Mouse (Mus musculus) embryonic stem cell, embryonic (primary cell): ENCODE results near the gene Hecw1.
"Not testable (repeated sequence)": the region's sequence is repeated elsewhere in the genome, so short reads cannot be mapped to it uniquely, and the experiment has no call there.

Experiments used
- CTCF ChIA-PET, 4 experiments: fragments of 300-600 bp in 2 of 4; fragments of 350-600 bp in 2 of 4; sonication (Branson Sonifier 250); formaldehyde crosslinking; loops; one replicate each; lab custom pipeline; 2022; ENCODE audit warnings: inconsistent platforms in 2 of 4; lab: Charles Lee
- POLR2A ChIA-PET, 4 experiments: fragments of 300-600 bp in 2 of 4; fragments of 350-600 bp in 2 of 4; sonication (Branson Sonifier 250); formaldehyde crosslinking; loops; one replicate each; lab custom pipeline; 2022; ENCODE audit warnings: antibody characterized with exemption in 4 of 4, inconsistent platforms in 1 of 4; lab: Charles Lee

Gene Hecw1

DNA sequence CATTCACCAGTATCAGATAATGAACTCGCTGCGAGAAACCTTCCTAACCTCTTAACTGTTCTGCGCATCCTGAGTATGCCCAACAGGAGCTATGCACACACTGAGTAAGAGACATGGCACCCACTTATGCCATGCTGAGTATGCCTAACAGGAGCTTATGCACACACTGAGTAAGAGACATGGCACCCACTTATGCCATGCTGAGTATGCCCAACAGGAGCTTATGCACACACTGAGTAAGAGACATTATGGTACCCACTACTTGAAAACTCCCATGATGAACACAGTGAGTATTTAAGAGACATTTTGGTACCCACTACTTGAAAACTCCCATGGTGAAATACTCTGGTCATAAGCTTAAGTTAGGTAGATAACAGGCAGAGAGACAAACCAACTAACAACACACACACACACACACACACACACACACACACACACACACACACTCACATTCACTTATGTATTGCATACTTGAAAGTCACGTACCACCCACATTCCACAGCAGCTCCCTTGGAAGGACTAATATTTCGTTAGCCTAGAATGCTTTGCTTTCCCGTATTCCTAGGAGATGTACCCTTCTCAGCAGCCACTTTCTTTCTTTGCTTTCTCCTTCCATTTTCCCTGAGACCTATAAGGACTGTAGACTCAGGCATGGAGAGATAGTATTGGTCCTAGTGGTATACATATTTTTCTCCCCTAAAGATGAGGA is 94.0 kb downstream of the Hecw1 start:
- POLR2A ChIA-PET: no interaction called here

DNA sequence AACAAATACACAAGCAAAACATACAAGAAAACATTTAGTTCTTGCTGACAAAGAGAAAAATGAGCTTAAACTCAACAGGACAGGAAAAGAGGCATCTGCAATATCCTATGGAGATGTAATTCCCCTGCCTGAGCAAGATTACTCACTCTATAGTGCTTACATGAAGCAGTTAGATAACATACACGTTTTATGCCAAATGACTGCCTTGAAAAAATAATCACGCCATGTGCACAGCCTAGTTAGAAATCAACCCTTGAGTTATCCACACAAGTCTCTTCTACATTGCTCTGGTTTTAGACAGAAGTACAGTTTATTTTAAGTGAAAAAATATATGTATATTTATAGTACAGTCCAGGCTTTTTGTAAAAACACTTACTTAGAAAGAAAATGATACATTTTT is 98.2 kb downstream of the Hecw1 start:
- POLR2A ChIA-PET: no interaction called here
- CTCF ChIA-PET: no interaction called here

More for the DNA sequence above, 94.0 kb downstream of the Hecw1 start:
- CTCF ChIA-PET: no interaction called here

GRCm38 (mm10) chr13:14413405-14413804 is 109.6 kb downstream of the Hecw1 start:
- ChIA-PET CTCF (no interaction called here), POLR2A (no interaction called here)

DNA sequence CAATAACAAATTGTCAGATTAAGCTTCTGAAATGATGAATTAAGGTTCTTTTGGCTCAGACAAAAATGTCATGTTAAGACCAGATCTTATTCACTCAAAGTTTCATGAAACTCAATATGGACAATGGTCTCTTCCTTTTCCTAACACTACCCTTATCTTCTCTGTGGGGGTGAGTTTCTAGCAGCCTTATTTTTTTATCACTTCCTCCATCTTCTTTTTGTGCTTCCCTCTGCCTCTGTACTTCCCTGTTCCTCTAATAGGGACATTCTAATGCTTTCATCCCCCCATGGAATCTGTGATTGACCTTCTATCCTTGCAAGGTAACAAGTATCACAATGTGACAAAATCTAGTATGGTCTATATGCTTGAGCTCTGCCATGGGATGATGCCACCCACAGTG is 148.6 kb downstream of the Hecw1 start:
- POLR2A ChIA-PET: interaction anchor here in 1 of 4 experiments (0.6 kb wide), 1 partner anchor 255 kb away, joined by 3 read pairs; the partner anchor contains the start of gene AW209491
- CTCF ChIA-PET: no interaction called here

DNA sequence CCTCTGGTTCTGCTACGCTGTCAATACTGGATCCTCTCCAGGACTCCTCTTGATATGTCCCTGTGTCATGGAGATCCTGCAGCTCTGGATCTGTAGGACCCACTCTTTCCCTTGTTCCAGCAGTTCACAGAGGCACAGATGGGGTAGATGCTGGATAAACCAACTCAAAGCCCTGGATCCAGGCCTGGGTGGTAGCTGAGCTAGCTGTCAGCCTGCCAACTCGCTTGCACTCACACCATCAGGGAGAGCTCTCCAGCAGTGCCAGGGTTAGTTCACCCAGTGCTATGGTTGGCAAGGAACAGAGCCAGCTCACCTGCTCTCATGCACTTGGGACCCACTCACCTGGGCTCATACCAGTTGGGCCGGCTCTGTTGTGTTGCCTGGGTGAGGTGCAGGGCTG is 157.5 kb downstream of the Hecw1 start:
- CTCF ChIA-PET: no interaction called here

GRCm38 (mm10) chr13:14327252-14327651 is 195.8 kb downstream of the Hecw1 start:
- ChIA-PET CTCF (no interaction called here), POLR2A (no interaction called here)

More for the DNA sequence above, 157.5 kb downstream of the Hecw1 start:
- POLR2A ChIA-PET: no interaction called here

DNA sequence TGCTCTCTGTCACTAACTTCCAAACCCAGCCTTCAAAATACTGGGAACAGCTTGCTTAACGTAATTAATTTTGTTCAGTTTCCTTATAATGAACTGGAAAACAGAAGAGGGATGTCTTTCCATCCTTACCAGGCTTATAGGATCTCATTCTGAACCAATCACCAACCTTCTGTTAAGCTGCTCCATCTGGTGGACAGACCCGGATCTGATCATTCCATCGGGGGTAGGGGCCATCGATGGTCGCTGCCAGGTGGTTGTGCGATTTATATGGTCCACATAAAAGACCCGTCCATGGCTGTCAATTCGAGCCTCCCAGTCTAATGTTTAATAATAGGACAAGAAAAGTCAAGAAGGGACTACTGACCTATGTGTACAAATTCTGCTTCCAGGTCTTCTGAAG is 216.4 kb downstream of the Hecw1 start:
- ChIA-PET CTCF (interaction anchor here in 1 of 4 experiments (1.3 to 1.5 kb wide), 2 partner anchors 10 to 164 kb away, joined by 3 to 4 read pairs; no protein-coding TSS in a partner anchor), POLR2A (interaction anchor here in 1 of 4 experiments (1.1 kb wide), 1 partner anchor 18 kb away, joined by 3 read pairs; no protein-coding TSS in a partner anchor)

GRCm38 (mm10) chr13:14304103-14304502 is 218.9 kb downstream of the Hecw1 start:
- ChIA-PET POLR2A (no interaction called here), CTCF (interaction anchor here in 1 of 4 experiments (0.9 kb wide), 1 partner anchor 415 kb away, joined by 4 read pairs; no protein-coding TSS in a partner anchor)

GRCm38 (mm10) chr13:14302921-14303320 is 220.1 kb downstream of the Hecw1 start:
- POLR2A ChIA-PET: no interaction called here

DNA sequence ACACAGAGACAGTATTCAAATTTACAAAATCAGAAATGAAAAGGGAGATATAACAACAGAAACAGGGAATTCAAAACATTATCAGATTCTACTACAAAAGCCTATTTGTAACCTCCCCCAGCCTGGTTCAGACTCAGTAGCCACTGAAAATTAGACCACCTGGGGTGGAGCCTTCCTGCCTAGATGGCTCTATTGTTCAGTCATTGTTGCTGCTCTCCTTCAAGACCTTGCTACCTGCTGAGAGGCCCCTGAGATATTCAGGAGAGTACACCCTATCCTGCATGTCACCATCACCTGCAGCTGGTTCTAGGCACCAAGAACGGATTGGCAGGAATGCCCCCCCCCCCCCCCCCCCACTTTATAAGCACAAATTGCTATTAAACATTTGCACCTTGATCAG is 233.0 kb downstream of the Hecw1 start:
- POLR2A ChIA-PET: interaction anchor here in 2 of 4 experiments (0.6 to 1.7 kb wide), 4 partner anchors 17 to 142 kb away, joined by 3 to 15 read pairs (median 3); no protein-coding TSS in a partner anchor
- CTCF ChIA-PET: interaction anchor here in 1 of 4 experiments (0.6 kb wide), 1 partner anchor 699 kb away, joined by 3 read pairs; no protein-coding TSS in a partner anchor

More at GRCm38 (mm10) chr13:14302921-14303320, 220.1 kb downstream of the Hecw1 start:
- CTCF ChIA-PET: interaction anchor here (0.5 to 1.3 kb wide), 6 partner anchors 40 to 829 kb away, joined by 3 to 4 read pairs (median 3); no protein-coding TSS in a partner anchor

DNA sequence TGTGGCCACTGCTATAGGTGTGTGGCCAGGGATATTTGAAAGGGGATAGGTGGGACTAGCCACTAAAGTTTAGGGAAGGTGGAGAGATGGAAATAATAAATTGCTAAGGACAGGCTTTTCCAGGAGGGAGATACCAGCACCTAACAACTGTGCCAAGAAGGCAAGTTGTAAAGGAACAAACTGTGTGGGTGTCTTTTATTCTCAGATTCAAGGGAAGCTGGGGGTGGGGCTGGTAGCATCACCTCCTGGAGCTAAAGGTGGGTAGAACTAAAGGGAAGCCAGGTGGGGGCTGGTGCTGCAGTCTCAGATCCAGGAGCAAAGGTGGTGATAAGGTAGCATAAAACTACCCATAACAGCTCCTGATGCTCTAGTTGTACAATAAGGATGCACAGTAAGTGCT is 251.6 kb downstream of the Hecw1 start:
- POLR2A ChIA-PET: no interaction called here
- CTCF ChIA-PET: no interaction called here

DNA sequence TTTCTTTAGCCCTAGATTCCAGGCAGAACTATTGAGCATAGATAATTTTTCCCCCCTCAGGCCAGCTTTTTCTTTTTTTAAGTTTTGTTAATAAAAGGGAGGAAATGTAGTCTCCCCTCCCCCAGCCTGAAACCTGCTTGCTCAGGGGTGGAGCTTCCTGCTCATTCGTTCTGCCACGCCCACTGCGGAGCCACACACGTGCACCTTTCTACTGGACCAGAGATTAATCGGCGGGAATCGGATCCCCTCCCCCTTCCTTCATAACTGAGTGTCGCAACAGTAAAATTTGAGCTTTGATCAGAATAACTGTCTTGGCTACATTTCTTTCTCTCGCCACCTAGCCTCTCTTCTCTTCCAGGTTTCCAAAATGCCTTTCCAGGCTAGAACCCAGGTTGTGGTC is 262.1 kb downstream of the Hecw1 start:
- POLR2A ChIA-PET, CTCF ChIA-PET: not testable (repeated sequence)

GRCm38 (mm10) chr13:14245946-14246345 is 277.1 kb downstream of the Hecw1 start:
- CTCF ChIA-PET: interaction anchor here in 2 of 4 experiments (0.6 to 1.3 kb wide), 2 partner anchors 70 to 88 kb away, joined by 3 to 4 read pairs; no protein-coding TSS in a partner anchor
- POLR2A ChIA-PET: interaction anchor here in 1 of 4 experiments (0.6 kb wide), 1 partner anchor 368 kb away, joined by 4 read pairs; no protein-coding TSS in a partner anchor

DNA sequence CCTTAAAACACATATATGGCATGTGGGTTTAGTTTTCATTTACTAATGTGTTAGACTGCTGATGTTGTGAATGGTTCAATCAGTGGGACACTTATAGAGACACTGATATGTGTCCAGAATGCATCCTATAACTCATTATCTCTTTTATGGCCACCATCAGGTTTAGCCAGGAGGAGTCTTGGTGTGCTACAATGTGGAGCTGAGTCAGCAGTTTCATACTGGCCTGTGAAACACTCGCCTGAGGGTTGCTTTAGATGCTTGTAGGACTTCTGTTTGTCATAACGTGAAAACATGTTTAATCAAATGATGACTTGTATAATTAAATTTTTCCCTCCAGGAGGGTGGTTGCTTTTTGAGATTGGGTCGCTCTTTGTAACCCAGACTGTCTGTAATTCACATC is 343.4 kb downstream of the Hecw1 start:
- CTCF ChIA-PET: no interaction called here
- POLR2A ChIA-PET: interaction anchor here in 1 of 4 experiments (1.4 kb wide), 1 partner anchor 10 kb away, joined by 3 read pairs; no protein-coding TSS in a partner anchor

DNA sequence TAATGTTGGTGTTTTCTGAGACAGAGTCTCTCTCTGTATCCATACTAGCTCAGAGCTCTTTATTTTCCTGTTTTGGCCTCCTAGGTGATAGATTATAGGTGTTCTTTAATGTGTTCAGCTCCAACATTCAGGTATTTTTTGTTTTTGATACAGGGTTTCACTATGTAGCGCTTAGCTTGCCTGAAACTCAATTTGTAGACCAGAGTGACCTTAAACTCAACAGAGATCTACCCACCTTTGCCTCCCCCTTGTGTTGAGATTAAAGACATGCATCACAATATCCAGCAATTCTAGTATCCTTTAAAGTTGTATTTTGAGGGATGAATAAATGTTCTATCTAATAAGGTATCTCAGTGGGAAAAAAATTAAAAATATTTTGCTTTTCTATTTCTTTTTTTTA is 345.0 kb downstream of the Hecw1 start:
- CTCF ChIA-PET: interaction anchor here in 2 of 4 experiments (0.9 to 1.5 kb wide), 2 partner anchors 85 to 288 kb away, joined by 3 to 9 read pairs; no protein-coding TSS in a partner anchor
- POLR2A ChIA-PET: no interaction called here
